Mouse (Mus musculus) E14TG2a.4 (cell line): ENCODE data around the gene Neurl1b.

Source experiments
- CTCF ChIP-seq: conservative IDR thresholded peaks from 2 replicates; pipeline ENCODE4 v1.5.1; 2014; ENCODE audit warnings: low read length
- NANOG ChIP-seq: IDR thresholded peaks from 2 replicates; pipeline ENCODE4 v1.6.1; 2014; ENCODE audit warnings: borderline replicate concordance, low read length, mixed read lengths

DNA sequence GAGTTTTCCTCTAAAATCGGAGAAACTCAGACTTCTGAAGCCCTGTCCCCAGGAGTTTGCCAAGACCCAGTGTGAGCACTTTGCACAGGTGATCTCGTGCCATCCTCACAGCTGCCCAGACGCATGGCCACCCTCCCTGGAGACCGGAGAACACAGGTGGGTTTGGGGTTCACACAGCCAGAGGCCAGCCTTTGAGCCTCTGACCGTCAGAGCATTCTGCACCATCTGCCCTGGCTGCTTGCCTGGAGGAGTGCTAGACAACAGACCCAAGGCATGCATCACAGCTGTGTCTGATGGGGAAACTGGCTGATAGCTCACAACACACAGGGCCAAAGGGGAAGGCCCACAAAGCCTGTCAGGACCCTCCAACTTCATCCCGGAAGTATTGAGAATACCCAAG is 65.0 kb downstream of the Neurl1b start:
- no peak for TF ChIP-seq CTCF
- TF ChIP-seq NANOG: no peak
